Mouse (Mus musculus) adrenal gland, postnatal 4 days (tissue): ENCODE results near the gene Nagk. TPM values are rescaled to one million over a fixed set of nuclear protein-coding genes. Genes with fewer than 3 reads are reported as not detected.
"Not testable (repeated sequence)": the region's sequence is repeated elsewhere in the genome, so short reads cannot be mapped to it uniquely, and the experiment has no call there.

Experiments
- DNase-seq, 2 experiments: peaks; one replicate each; pipeline ENCODE4 v3.0.0; 2021 to 2022; ENCODE audit warnings: low spot score in 2 of 2, mixed read lengths in 2 of 2
- total RNA-seq, 2 experiments: library from RNA; stranded (reverse); gene quantifications; 2 replicates each; pipeline ENCODE4 v1.2.3; 2021

The Nagk gene
- total RNA-seq, 2 experiments from 2014 or later = 65.5 to 70.1 TPM

DNA sequence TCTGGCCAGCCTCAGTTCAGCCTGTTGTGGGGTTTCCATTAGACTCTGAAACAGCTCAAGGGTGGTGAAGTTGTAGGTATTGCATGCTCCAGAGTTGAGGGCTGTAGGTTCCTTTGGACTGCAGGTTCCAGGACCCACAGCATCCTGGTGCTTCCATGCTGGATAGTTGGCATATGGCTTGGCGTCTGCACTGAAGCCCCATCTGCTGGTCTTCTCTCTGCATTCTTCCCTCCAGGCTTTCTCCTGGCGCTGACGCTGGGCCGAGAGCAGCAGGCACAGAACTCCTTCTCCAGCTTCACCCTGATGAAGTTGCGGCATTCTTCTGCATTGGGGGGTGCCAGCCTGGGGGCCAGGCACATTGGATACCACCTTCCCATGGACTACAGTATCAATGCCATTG lies 7.3 kb downstream of the Nagk start:
- DNase-seq = no peak

DNA sequence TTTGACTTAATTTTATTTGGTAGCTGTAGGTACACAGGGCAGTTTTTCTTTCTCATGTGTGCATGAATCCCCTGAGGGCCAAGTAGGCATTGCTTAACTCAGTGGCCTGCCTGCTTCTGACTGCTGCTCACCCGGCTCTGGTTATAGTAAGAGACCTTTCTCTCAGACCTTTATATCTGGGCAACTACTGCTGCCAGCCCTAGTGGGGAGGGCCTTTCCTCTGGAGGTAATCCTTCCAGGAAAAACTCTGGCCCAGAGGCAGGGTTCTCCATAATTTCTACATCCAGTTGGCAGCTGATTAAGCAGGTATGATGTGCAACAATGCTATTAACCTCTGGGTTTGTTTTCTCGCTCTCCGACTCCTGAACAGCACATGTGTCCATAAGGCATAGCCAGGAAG lies 8.1 kb downstream of the Nagk start:
- DNase-seq = no peak

DNA sequence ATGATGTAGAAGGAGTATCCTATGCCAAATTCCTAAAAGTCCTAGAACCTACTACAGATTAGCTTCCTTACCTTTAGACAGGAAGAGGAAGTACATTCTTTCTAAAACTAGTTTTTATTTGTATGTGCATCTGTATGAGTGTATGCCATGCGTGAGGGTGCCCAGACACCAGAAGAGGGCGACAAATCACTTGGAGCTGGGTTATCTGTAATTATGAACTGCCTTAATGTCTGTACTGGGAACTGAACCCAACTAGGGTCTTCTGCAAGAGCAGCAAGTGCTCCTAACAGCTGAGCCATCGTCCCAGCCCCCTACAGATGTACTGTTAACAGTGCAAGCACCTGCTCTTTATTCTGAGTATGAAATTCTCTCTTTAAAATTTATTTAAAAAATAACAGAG lies 21.0 kb downstream of the Nagk start:
- DNase-seq = no peak

DNA sequence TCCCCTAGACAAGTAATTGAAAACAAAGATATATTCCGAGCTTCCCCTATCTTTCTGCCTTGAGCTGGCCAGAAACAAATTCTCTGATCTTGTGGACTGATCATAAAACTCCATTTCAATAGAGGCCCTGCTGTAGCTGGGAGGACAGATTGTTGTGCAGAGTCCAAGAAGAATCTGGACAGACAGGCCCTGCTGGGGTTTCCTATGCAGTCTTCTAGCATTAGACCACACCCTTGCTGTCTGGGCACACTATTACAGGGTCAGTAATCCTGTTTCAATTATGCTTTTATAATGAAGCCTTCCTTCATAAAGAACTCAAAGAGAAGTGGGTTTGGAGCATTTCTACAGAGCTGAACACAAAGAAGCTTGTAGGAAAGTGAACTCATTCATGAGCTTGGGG lies 24.2 kb downstream of the Nagk start:
- no peak for DNase-seq

DNA sequence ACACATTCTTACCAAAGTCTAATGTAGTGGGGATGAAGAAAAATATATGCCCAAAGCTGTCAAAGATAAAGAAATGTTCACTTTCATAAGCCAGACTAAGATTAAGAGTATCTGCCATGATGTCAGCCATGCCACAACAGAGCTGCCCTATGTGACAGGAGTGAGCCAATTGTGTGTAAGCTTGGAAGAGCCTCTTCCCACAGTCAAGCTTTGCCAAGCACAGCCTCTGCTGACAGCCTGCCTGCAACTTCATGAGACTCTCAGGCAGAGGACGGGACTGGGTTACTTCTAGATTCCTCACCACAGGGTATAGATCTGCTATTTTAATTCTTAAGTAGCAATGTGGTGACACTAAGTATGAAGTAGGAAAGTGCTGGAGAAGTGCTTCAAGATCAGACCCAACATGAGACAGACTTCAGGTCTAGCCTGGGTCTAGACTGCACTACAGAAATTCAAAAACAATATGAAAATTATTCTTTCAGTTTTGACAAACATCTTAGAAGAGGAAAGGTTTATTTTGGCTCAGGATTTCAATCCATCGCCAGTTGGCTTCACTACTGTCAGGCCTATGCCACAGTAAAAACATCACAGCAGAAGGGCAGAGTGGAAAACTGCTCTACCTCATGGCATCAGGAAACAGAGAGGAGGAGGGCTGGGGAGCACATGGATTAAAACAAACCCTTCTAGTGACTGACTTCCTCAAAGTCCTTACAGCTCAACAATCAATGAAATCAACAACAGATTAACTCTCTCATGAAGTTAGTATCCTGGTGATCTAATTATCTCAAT lies 26.1 kb downstream of the Nagk start:
- no peak for DNase-seq

DNA sequence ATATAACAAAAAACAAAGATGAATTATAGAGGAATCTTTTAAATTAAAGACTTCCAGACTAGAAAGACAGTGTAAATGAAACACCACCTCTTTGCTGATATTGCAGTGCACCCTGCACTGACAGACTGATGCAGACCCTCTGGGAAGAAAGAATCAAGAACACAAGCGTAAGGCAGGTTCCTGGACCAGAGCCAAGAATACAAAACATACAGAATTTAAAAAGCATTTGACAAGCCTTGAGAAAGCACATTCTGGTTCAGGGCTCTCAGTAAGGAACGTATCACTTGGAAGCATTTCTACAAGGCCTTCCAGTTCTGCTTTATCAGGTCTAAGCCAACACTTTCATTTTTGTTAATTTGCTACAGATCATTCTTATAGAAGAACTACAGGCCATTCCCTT lies 27.1 kb downstream of the Nagk start:
- no peak for DNase-seq

DNA sequence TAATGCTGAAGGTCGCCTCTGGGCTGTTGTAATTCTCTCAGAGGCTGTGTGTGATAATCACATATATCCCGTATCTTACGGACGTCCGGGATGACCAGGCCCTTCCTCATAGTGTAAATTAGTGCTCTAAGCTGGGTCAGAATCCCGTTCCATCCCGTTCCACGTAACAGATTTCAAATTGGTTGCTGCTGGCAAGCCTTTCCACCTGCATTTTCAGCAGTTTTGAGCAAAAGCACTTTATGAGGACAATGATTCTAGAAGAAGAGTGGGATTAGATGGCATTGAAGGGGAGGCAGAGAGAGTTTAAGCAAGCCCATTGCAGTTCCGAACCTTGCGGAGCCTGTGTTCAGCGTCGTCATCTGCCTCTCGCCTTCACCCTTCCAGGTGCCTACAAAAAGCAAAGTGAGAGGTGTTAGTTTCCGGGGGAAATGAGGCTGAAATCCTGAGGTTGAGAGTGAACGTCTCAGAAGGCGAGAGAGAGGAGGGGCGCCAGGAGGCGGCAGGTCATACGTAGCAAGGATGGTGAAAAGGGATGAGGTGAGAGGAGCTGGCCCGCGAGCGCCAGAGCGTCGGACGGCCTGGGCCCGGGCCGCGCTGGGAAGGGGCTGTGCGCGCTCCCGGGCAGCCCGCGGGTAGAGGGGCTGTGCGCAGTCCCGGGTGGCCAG lies 36.3 kb downstream of the Nagk start:
- no peak for DNase-seq

DNA sequence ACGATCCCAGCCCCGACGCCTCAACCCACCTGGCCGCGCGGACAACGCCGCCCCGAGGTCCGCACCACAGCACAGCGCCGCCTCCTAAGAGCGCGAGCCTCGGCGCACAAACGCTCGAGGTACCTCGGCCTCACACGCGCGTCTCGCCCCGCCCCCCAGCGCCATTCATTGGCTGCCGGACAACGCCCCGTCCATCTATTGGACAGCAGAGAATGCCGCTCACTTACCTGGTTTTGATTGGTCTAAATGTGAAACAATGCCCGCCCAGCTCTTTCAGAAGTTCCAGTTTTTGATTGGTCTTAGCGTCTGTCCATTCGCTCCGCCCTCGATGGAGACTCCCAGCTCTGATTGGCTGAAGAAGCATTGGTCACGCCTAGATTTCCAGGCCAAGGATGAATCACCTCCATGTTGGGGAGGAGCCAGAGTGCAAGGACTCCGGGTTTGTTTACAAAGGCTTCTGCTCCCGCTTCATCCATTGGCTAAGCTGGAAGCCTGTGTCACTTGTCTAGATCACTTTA lies 36.9 kb downstream of the Nagk start, which contains the start of gene Paip2b:
Gene Paip2b, minus strand, starts transcription at position 136 of the 518 bp plus-strand sequence.
- peak; percentile 93 to 94 for DNase-seq

DNA sequence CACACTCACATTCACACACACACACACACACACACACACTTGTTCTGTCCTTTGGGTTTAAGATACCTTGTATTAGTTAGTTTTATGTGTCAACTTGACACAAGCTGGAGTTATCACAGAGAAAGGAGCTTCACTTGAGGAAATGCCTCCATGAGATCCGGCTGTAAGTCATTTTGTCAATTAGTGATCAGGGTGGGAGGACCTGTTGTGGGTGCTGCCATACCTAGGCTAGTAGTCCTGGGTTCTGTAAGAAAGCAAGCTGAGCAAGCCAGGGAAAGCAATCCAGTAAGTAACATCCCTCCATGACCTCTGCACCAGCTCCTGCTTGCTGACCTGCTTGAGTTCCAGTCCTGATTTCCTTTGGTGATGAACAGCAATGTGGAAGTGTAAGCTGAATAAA lies 37.6 kb downstream of the Nagk start:
- DNase-seq = not testable (repeated sequence)

DNA sequence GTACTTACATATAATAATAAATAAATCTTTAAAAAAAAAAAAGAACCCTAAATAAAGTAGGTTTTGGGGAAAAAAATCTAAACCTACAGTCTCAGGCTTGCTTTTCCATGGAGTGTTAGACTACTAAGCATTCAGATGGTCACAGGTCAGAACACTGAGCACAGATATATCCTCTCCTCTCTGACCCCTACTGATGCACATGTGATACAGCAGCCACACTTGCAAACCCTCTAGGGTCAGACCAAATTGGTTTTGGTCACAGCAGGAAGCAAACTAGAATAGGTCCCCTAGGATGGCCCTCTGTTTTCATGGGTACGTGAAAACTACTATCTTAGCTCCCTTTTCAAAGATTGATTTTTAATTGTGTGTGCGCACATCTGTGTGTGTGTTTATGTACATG lies 42.0 kb downstream of the Nagk start:
- no peak for DNase-seq

DNA sequence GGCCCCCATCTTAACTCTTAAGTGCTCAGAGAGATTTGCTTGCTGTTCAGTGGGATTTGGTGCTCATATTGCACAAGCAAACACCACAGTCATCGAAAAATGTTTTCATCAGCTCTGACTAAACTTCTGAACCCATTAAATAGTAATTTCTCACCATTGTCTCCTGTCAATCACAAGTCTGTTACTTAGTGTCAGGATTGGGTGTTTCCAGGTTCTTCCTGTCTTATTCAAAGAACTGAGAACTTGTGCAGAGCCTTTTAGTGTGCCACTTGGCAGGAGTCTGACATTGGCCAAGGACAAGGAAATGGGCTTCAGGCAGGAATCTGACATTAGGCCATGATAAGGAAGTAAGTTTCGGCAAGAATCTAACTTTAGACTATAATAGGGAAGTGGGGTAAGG lies 43.3 kb downstream of the Nagk start:
- DNase-seq = no peak

DNA sequence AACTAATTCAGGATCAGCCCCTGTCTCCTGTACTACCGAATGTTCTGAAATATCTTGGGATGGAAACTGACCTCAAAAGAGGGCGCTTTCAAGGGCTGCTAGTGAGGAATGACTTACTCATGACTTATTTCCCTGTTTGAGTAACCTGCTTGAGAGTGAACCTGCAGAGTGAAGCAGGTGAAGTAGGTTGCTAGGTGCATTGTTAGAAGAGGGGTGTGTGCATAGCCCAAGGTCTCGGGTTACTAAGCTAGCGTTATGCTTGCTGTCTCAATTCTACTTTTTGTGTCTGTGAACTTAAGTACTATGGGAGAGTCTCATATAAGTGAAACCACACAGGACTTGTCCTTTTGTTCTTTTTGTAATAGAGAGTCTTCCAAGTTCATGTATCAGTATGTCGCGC lies 45.3 kb downstream of the Nagk start:
- DNase-seq = no peak

DNA sequence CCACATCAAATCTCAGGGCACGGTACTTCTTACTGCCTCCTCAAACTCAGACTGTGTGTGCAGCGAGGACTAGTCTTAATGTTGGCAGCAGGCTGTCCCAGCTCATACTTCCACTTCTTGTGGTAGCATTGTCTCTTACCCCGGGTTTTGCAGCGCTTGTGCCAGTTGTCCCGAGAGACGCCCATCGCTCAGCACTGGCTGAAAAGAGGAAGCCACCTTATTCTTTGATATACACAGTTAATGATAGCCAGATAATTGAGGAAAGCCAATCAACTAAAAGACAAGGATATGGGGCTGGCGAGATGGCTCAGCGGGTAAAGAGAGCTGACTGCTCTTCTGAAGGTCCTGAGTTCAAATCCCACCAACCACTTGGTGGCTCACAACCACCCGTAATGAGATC lies 50.1 kb downstream of the Nagk start:
- no peak for DNase-seq

DNA sequence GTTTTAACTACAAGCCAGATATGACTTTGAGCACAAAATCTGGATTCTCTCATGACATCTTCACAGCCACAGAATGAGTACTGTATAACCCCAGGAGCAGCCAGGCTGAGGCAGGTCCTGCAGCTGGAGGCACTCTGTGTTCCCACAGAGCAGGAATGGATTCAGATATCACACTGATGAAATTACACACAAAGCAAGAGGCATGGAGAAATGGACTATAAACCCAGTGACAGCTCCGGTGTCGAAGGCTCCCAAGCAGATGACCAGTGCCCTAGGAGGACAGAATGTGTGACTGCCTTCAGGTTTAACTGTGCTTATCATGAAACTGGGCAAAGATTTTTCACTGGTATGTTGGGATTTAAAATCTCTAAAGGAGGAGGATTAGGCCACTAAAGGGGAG lies 51.4 kb downstream of the Nagk start:
- no peak for DNase-seq

DNA sequence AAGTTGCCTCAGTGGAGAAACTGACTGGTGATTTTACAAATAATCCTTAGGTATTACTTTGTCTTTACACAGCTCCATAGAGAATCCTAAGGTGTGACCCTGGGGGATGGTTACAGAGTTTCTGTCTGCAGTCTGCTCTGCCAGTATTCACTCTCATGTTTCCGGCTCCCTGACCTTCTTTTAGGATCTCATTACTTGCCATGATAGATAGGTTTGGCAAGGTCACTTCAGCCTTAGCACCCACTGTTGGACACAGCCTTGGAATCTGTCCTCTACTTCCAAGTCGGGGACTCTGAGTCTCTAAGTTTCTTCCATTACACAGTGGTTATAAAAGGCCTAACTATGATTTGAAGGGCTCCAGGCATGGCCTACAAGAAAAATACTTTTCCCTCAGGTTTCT lies 54.7 kb downstream of the Nagk start:
- no peak for DNase-seq

Other genes starting within 250 kb of the Nagk start
- 10 to 100 TPM; 32.9 to 33.0 TPM for gene Stambp, start 222.3 kb upstream of the Nagk start, total RNA-seq
- gene Clec4f, start 138.8 kb upstream of the Nagk start, total RNA-seq = 1 to 10 TPM in 1 of 2 experiments, under 1 TPM in 1; 0.22 to 6.4 TPM
- under 1 TPM in 1 of 2 experiments, not detected in 1; 0.45 TPM for gene Cd207, start 117.1 kb upstream of the Nagk start, total RNA-seq
- not detected for gene Vax2, start 83.7 kb upstream of the Nagk start, total RNA-seq
- 10 to 100 TPM in 1 of 2 experiments, under 1 TPM in 1; 0.31 to 13.7 TPM for gene Atp6v1b1, start 52.0 kb upstream of the Nagk start, total RNA-seq
- under 1 TPM; 0.28 to 0.39 TPM for gene Ankrd53, start 32.3 kb upstream of the Nagk start, total RNA-seq
- 10 to 100 TPM; 93.7 to 93.9 TPM for gene Tex261, start 19.2 kb upstream of the Nagk start, total RNA-seq
- gene Paip2b, start 36.8 kb downstream of the Nagk start, total RNA-seq = 10 to 100 TPM; 32.5 to 36.2 TPM
- gene Zfp638, start 72.1 kb downstream of the Nagk start, total RNA-seq = 100 to 1,000 TPM in 1 of 2 experiments, 10 to 100 TPM in 1; 99.9 to 101 TPM
- gene Dysf, start 213.6 kb downstream of the Nagk start, total RNA-seq = 10 to 100 TPM; 66.5 to 66.9 TPM